Mouse (Mus musculus) CH12.LX (cell line): ENCODE measurements around the gene Nebl. TPM values are rescaled to one million over a fixed set of nuclear protein-coding genes. Genes with fewer than 3 reads are reported as not detected.

Experiments used
- DNase-seq: peaks from one replicate; pipeline ENCODE4 v3.0.0-alpha.2; 2013; ENCODE audit errors: extremely low read depth
- H3K27ac ChIP-seq: 2 replicates; pipeline ENCODE4 v1.5.1; 2012; ENCODE audit warnings: low read depth, mild to moderate bottlenecking, control low read depth, moderate library complexity; ENCODE audit not compliant: insufficient read depth
- H3K27me3 ChIP-seq: replicated peaks from 2 replicates; pipeline ENCODE3; 2012; ENCODE audit warnings: inconsistent platforms
- H3K36me3 ChIP-seq, 2 experiments: replicated peaks in 1 of 2; 2 replicates each; pipeline versions ENCODE3 to v1.6.1; 2012; ENCODE audit warnings: inconsistent platforms in 1 of 2, low read length in 1 of 2, mild to moderate bottlenecking in 1 of 2, mixed read lengths in 1 of 2, moderate library complexity in 1 of 2; ENCODE audit not compliant: control insufficient read depth in 1 of 2, insufficient read depth in 1 of 2
- H3K4me1 ChIP-seq, 2 experiments: 2 replicates each; pipeline ENCODE4 v1.6.1; 2012; ENCODE audit warnings: inconsistent platforms in 1 of 2, moderate library complexity in 1 of 2; ENCODE audit not compliant: insufficient read depth in 2 of 2, control insufficient read depth in 1 of 2
- H3K4me2 ChIP-seq: 2 replicates; pipeline ENCODE4 v1.6.1; 2012; ENCODE audit warnings: low read depth, mild to moderate bottlenecking, control low read depth; ENCODE audit not compliant: poor library complexity, insufficient read depth, severe bottlenecking
- H3K4me3 ChIP-seq, 3 experiments: fragments of 150-350 bp in 1 of 3; sonication (generic) in 1 of 3; replicated peaks in 1 of 3; 2 replicates each; pipeline versions ENCODE3 to v1.5.1; 2011 to 2012; ENCODE audit warnings: low read depth in 2 of 3, low read length in 2 of 3, mild to moderate bottlenecking in 2 of 3, moderate library complexity in 2 of 3, control low read depth in 1 of 3, improper control_type of control experiment in 1 of 3, inconsistent platforms in 1 of 3, mixed read lengths in 1 of 3; ENCODE audit not compliant: poor library complexity in 1 of 3
- H3K79me2 ChIP-seq: replicated peaks from 2 replicates; pipeline ENCODE4 v1.6.1; 2012; ENCODE audit warnings: mild to moderate bottlenecking, moderate library complexity; ENCODE audit not compliant: control insufficient read depth, poor library complexity, insufficient read depth, severe bottlenecking; ENCODE audit errors: extremely low read depth
- H3K9ac ChIP-seq: 2 replicates; pipeline ENCODE4 v1.6.1; 2012; ENCODE audit warnings: low read depth, mild to moderate bottlenecking, control low read depth, moderate library complexity; ENCODE audit not compliant: insufficient read depth
- H3K9me3 ChIP-seq: replicated peaks from 2 replicates; pipeline ENCODE3; 2012; ENCODE audit warnings: low read length, inconsistent platforms, mixed read lengths
- BHLHE40 ChIP-seq: IDR thresholded peaks from 2 replicates; pipeline ENCODE4 v1.6.1; 2011; ENCODE audit warnings: mild to moderate bottlenecking, low read depth, low read length, improper control_type of control experiment
- ELF1 ChIP-seq: IDR thresholded peaks from 2 replicates; pipeline ENCODE4 v1.6.1; 2014; ENCODE audit warnings: low read depth, mild to moderate bottlenecking, inconsistent platforms, low read length, improper control_type of control experiment
- EP300 ChIP-seq: IDR thresholded peaks from 2 replicates; pipeline ENCODE4 v1.6.1; 2011; ENCODE audit warnings: low read length, improper control_type of control experiment
- HCFC1 ChIP-seq: IDR thresholded peaks from 2 replicates; pipeline ENCODE4 v1.6.1; 2012; ENCODE audit warnings: low read depth, mild to moderate bottlenecking, inconsistent platforms, low read length, improper control_type of control experiment
- KAT2A ChIP-seq: IDR thresholded peaks from 2 replicates; pipeline ENCODE4 v1.6.1; 2012; ENCODE audit warnings: low read length, improper control_type of control experiment, inconsistent platforms; ENCODE audit not compliant: insufficient replicate concordance
- MAFK ChIP-seq: IDR thresholded peaks from 2 replicates; pipeline ENCODE4 v1.6.1; 2011; ENCODE audit warnings: low read length, improper control_type of control experiment; ENCODE audit not compliant: insufficient replicate concordance
- MAX ChIP-seq: IDR thresholded peaks from 2 replicates; pipeline ENCODE4 v1.6.1; 2011; ENCODE audit warnings: low read length, improper control_type of control experiment
- MEF2A ChIP-seq: IDR thresholded peaks from 2 replicates; pipeline ENCODE4 v1.6.1; 2014; ENCODE audit warnings: low read depth, mild to moderate bottlenecking, inconsistent platforms, low read length, improper control_type of control experiment, borderline replicate concordance
- MYC ChIP-seq: IDR thresholded peaks from 2 replicates; pipeline ENCODE4 v1.6.1; 2011; ENCODE audit warnings: low read depth, mild to moderate bottlenecking, improper control_type of control experiment, low read length
- PAX5 ChIP-seq: IDR thresholded peaks from 2 replicates; pipeline ENCODE4 v1.6.1; 2012; ENCODE audit warnings: low read length, inconsistent platforms, mixed read lengths
- POLR2A ChIP-seq: IDR thresholded peaks from 2 replicates; pipeline ENCODE4 v1.6.1; 2011; ENCODE audit warnings: low read depth, mild to moderate bottlenecking, improper control_type of control experiment, low read length
- POLR2AphosphoS2 ChIP-seq: IDR thresholded peaks from 2 replicates; pipeline ENCODE4 v1.6.1; 2011; ENCODE audit warnings: low read depth, low read length, improper control_type of control experiment
- SIN3A ChIP-seq: IDR thresholded peaks from 2 replicates; pipeline ENCODE4 v1.6.1; 2012; ENCODE audit warnings: low read length, improper control_type of control experiment, inconsistent platforms
- SMC3 ChIP-seq: IDR thresholded peaks from 2 replicates; pipeline ENCODE4 v1.6.1; 2011; ENCODE audit warnings: low read depth, low read length, improper control_type of control experiment
- UBTF ChIP-seq: IDR thresholded peaks from 2 replicates; pipeline ENCODE4 v1.6.1; 2012; ENCODE audit warnings: low read depth, mild to moderate bottlenecking, inconsistent platforms, low read length, improper control_type of control experiment, moderate library complexity
- ZC3H11A ChIP-seq: IDR thresholded peaks from 2 replicates; pipeline ENCODE4 v1.6.1; 2012; ENCODE audit warnings: low read depth, mild to moderate bottlenecking, inconsistent platforms, low read length, improper control_type of control experiment
- ZMIZ1 ChIP-seq: IDR thresholded peaks from 2 replicates; pipeline ENCODE4 v1.6.1; 2012; ENCODE audit warnings: low read depth, mild to moderate bottlenecking, inconsistent platforms, low read length, improper control_type of control experiment
- ZNF384 ChIP-seq: IDR thresholded peaks from 2 replicates; pipeline ENCODE4 v1.6.1; 2012; ENCODE audit warnings: low read depth, low read length, improper control_type of control experiment, inconsistent platforms
- dilution Hi-C: fragments of 300-500 bp; cut with MboI; formaldehyde crosslinking; loops from 2 replicates; pipeline ENCODE4 v1.14.3; 2020; ENCODE audit warnings: low sequenced_read_pairs; ENCODE audit not compliant: extremely low pct_unique_long_range_greater_than_20kb, extremely low pct_ligation_motif_present
- in situ Hi-C: fragments of 300-500 bp; cut with MboI; formaldehyde crosslinking; loops from 3 replicates; pipeline ENCODE4 v1.14.3; 2019; ENCODE audit warnings: low sequenced_read_pairs, low pct_ligation_motif_present, low pct_unique_long_range_greater_than_20kb, mixed read lengths
- polyA plus RNA-seq: library from polyadenylated mRNA; unstranded; fragments of >175 nt; gene quantifications from 2 replicates; pipeline ENCODE4 v1.2.1, GENCODE M21; 2012; ENCODE audit warnings: low read depth; ENCODE audit not compliant: insufficient read length
- total RNA-seq, 2 experiments: library from RNA; depleted of rRNA; stranded (reverse); fragments of 300-350 nt in 1 of 2; fragments of >200 nt in 1 of 2; gene quantifications; 2 replicates each; pipeline ENCODE4 v1.2.3; 2012 to 2014

Gene Nebl
- total and polyA plus RNA-seq, 3 experiments, result 12.6 to 113 (median 46.4) TPM

GRCm38 (mm10) chr2:17549895-17550558 is 181.2 kb downstream of the Nebl start:
- H3K9ac ChIP-seq, result no peak overlapping the region
- H3K4me1 ChIP-seq, result no peaks in the 10 kb centered on the region
- no peak overlapping the region for H3K27ac ChIP-seq
- in situ Hi-C loops, result no loop called here
- TF ChIP-seq HCFC1 (no peak), MAX (no peak), ELF1 (no peak), PAX5 (no peak), POLR2AphosphoS2 (no peak), ZC3H11A (no peak), SMC3 (no peak), MYC (no peak), SIN3A (no peak), EP300 (no peak), MAFK (no peak), ZNF384 (no peak), MEF2A (no peak), KAT2A (no peak), ZMIZ1 (no peak), POLR2A (no peak)
- no peaks in the 10 kb centered on the region for H3K36me3 ChIP-seq
- H3K4me3 ChIP-seq, result no peak overlapping the region
- DNase-seq, result no peak
- no peaks in the 10 kb centered on the region for H3K27me3 ChIP-seq
- no peaks in the 10 kb centered on the region for H3K9me3 ChIP-seq
- H3K79me2 ChIP-seq, result no peaks in the 10 kb centered on the region
- H3K4me2 ChIP-seq, result no peak overlapping the region
- dilution Hi-C loops, result no loop called here

- H3K27ac ChIP-seq, result no peak overlapping the region
- no peaks in the 10 kb centered on the region for H3K27me3 ChIP-seq
- H3K9me3 ChIP-seq, result no peaks in the 10 kb centered on the region
- dilution Hi-C loops, result no loop called here
- in situ Hi-C loops, result no loop called here
- no peak overlapping the region for H3K4me3 ChIP-seq
- TF ChIP-seq UBTF, result no peak
- TF ChIP-seq SMC3, result no peak
- TF ChIP-seq BHLHE40, result no peak
- TF ChIP-seq ELF1, result no peak
- TF ChIP-seq ZMIZ1, result no peak
- no peak for TF ChIP-seq HCFC1
- no peak for TF ChIP-seq MAX
- TF ChIP-seq PAX5, result no peak
- no peaks in the 10 kb centered on the region for H3K4me1 ChIP-seq
- H3K9ac ChIP-seq, result no peak overlapping the region
- H3K4me2 ChIP-seq, result no peak overlapping the region
- DNase-seq, result no peak
- no peaks in the 10 kb centered on the region for H3K36me3 ChIP-seq
- no peaks in the 10 kb centered on the region for H3K79me2 ChIP-seq
Observed at GRCm38 (mm10) chr2:17546354-17546948, 184.8 kb downstream of the Nebl start.
